Mouse (Mus musculus): ENCODE measurements around the gene Aptx. TPM values are rescaled to one million over a fixed set of nuclear protein-coding genes. Genes with fewer than 3 reads are reported as not detected.

Gene Aptx
- polyA plus RNA-seq, 1 experiment from 2014 or later: 25.3 TPM

DNA sequence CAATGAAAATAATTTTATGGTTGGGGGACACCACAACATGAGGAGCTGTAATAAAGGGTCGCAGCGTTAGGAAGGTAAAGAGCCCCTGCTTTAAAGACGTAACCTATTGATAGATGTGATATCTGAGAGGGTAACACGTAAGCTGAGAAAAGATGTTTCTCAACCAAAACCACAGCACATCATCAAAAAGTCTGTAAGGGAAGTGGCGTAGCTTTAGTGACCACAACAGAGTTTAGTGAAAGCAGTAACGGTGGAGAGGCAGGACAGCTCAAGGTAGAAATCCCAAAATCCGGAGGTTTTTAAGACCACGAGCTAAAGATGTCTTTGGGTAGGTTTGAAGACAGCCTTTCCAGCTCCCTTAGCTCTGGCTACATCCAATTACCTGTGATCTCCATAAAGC, 17.9 kb upstream of the Aptx start:
- H3K36me3 ChIP-seq (ENCODE audit: control insufficient read depth, insufficient read depth, low read length): peaks cover 14% of the 10 kb centered on the region
- H3K4me1 ChIP-seq (ENCODE audit: control insufficient read depth, insufficient read depth, low read length): peaks cover 18% of the 10 kb centered on the region
- H3K4me2 ChIP-seq (replicated peaks; ENCODE audit: low read depth, low read length): no peak overlapping the region
- no peaks in the 10 kb centered on the region for H3K27me3 ChIP-seq (ENCODE audit: control insufficient read depth, insufficient read depth, low read length)
- WGBS: 95% methylated on average over 8 of the region's 8 CpGs
- H3K4me3 ChIP-seq (ENCODE audit: low read depth, low read length): no peak overlapping the region
- no peak for ATAC-seq (ENCODE audit: insufficient number of reproducible peaks, insufficient read depth, low FRiP score, low read depth)
- no peaks in the 10 kb centered on the region for H3K9me3 ChIP-seq (ENCODE audit: control insufficient read depth, low read depth, low read length)
- H3K27ac ChIP-seq (ENCODE audit: low read length): peak overlapping the region; percentile 100
- H3K9ac ChIP-seq (replicated peaks; ENCODE audit: low read depth, low read length): no peak overlapping the region

DNA sequence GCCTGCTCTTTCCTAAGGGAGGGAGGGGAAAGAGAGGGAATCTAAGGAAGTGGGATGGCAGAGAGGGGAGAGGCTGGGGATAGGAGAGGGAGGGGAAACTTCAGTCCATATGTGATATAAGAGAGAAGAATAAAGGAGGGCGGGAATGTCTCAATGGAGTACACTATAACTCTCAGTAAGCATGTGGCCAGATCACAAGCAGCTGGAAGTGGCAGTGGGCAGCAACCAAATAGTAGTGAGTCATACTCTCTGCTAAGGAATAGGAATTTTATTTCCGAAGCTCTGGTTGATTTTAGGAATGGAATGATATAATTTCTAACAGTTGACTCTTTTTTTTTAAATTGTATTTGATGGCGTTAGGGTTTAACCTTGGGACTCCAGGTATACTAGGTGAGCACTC, 14.1 kb upstream of the Aptx start:
- no peaks in the 10 kb centered on the region for H3K27me3 ChIP-seq (ENCODE audit: control insufficient read depth, insufficient read depth, low read length)

GRCm38 (mm10) chr4:40703710-40704275, 799 bp upstream of the Aptx start:
- H3K4me3 ChIP-seq (ENCODE audit: low read depth, low read length): peak overlapping the region; percentile 45
- ATAC-seq (ENCODE audit: insufficient number of reproducible peaks, insufficient read depth, low FRiP score, low read depth): no peak
- peaks cover 14% of the 10 kb centered on the region; the same call in 1 of the 2 replicates for H3K4me1 ChIP-seq (ENCODE audit: control insufficient read depth, insufficient read depth, low read length)
- H3K27me3 ChIP-seq (ENCODE audit: control insufficient read depth, insufficient read depth, low read length): no peaks in the 10 kb centered on the region
- H3K9me3 ChIP-seq (ENCODE audit: control insufficient read depth, low read depth, low read length): no peaks in the 10 kb centered on the region
- WGBS: 16% methylated on average over 9 of the region's 9 CpGs
- no peaks in the 10 kb centered on the region for H3K36me3 ChIP-seq (ENCODE audit: control insufficient read depth, insufficient read depth, low read length)
- peak overlapping the region; percentile 96 for H3K27ac ChIP-seq (ENCODE audit: low read length)
- no peak overlapping the region for H3K9ac ChIP-seq (replicated peaks; ENCODE audit: low read depth, low read length)
- peak overlapping the region; percentile 60 for H3K4me2 ChIP-seq (replicated peaks; ENCODE audit: low read depth, low read length)

More for the DNA sequence above, 14.1 kb upstream of the Aptx start:
- no peak overlapping the region for H3K4me3 ChIP-seq (ENCODE audit: low read depth, low read length)
- no peak for ATAC-seq (ENCODE audit: insufficient number of reproducible peaks, insufficient read depth, low FRiP score, low read depth)
- H3K36me3 ChIP-seq (ENCODE audit: control insufficient read depth, insufficient read depth, low read length): no peaks in the 10 kb centered on the region
- no peak overlapping the region for H3K4me2 ChIP-seq (replicated peaks; ENCODE audit: low read depth, low read length)
- H3K4me1 ChIP-seq (ENCODE audit: control insufficient read depth, insufficient read depth, low read length): peaks cover 7% of the 10 kb centered on the region; the same call in 1 of the 2 replicates
- WGBS: 89% methylated on average over 3 of the region's 3 CpGs
- H3K9me3 ChIP-seq (ENCODE audit: control insufficient read depth, low read depth, low read length): no peaks in the 10 kb centered on the region
- no peak overlapping the region for H3K27ac ChIP-seq (ENCODE audit: low read length)
- H3K9ac ChIP-seq (replicated peaks; ENCODE audit: low read depth, low read length): no peak overlapping the region

DNA sequence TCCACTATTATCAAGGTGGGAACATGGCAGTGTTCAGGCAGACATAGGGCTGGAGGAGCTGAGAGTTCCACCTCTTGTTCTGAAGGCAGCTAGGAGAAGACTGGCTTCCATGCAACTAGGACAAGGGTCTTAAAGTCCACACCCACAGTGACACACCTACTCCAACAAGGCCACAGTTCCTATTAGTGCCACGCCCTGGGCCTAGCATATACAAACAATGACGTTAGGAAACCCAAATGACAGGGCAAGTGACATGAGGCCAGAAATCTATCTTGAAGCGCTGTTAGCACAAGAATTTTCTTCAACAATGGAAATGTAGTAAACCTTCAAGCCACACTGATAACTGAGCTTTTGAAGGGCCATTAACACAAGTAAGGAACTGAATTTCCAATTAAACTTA, 1.2 kb downstream of the Aptx start:
- ATAC-seq (ENCODE audit: insufficient number of reproducible peaks, insufficient read depth, low FRiP score, low read depth): no peak
- Histone ChIP-seq H3K4me2 (replicated peaks; ENCODE audit: low read depth, low read length) (peak overlapping the region; percentile 73), H3K4me1 (ENCODE audit: control insufficient read depth, insufficient read depth, low read length) (peaks cover 14% of the 10 kb centered on the region; the same call in 1 of the 2 replicates), H3K36me3 (ENCODE audit: control insufficient read depth, insufficient read depth, low read length) (no peaks in the 10 kb centered on the region), H3K9ac (replicated peaks; ENCODE audit: low read depth, low read length) (no peak overlapping the region; the same call in 1 of the 2 replicates), H3K4me3 (ENCODE audit: low read depth, low read length) (peak overlapping the region; percentile 45), H3K9me3 (ENCODE audit: control insufficient read depth, low read depth, low read length) (no peaks in the 10 kb centered on the region), H3K27me3 (ENCODE audit: control insufficient read depth, insufficient read depth, low read length) (no peaks in the 10 kb centered on the region), H3K27ac (ENCODE audit: low read length) (peak overlapping the region; percentile 96; the same call in 1 of the 2 replicates)
- 69% methylated on average over 3 of the region's 3 CpGs for WGBS

GRCm38 (mm10) chr4:40700216-40700615, 2.8 kb downstream of the Aptx start:
- H3K4me1 ChIP-seq (ENCODE audit: control insufficient read depth, insufficient read depth, low read length): peaks cover 14% of the 10 kb centered on the region; the same call in 1 of the 2 replicates
- H3K36me3 ChIP-seq (ENCODE audit: control insufficient read depth, insufficient read depth, low read length): peaks cover 8% of the 10 kb centered on the region
- WGBS: 75% methylated on average over 8 of the region's 8 CpGs
- no peak for ATAC-seq (ENCODE audit: insufficient number of reproducible peaks, insufficient read depth, low FRiP score, low read depth)
- H3K4me2 ChIP-seq (replicated peaks; ENCODE audit: low read depth, low read length): no peak overlapping the region
- H3K9me3 ChIP-seq (ENCODE audit: control insufficient read depth, low read depth, low read length): no peaks in the 10 kb centered on the region
- H3K27me3 ChIP-seq (ENCODE audit: control insufficient read depth, insufficient read depth, low read length): no peaks in the 10 kb centered on the region
- H3K4me3 ChIP-seq (ENCODE audit: low read depth, low read length): no peak overlapping the region
- no peak overlapping the region for H3K9ac ChIP-seq (replicated peaks; ENCODE audit: low read depth, low read length)
- no peak overlapping the region for H3K27ac ChIP-seq (ENCODE audit: low read length)

- Histone ChIP-seq H3K4me3 (ENCODE audit: low read depth, low read length) (no peak overlapping the region), H3K27me3 (ENCODE audit: control insufficient read depth, insufficient read depth, low read length) (no peaks in the 10 kb centered on the region), H3K4me2 (replicated peaks; ENCODE audit: low read depth, low read length) (no peak overlapping the region), H3K36me3 (ENCODE audit: control insufficient read depth, insufficient read depth, low read length) (peaks cover 30% of the 10 kb centered on the region), H3K27ac (ENCODE audit: low read length) (no peak overlapping the region), H3K4me1 (ENCODE audit: control insufficient read depth, insufficient read depth, low read length) (peaks cover 3% of the 10 kb centered on the region; the same call in 1 of the 2 replicates), H3K9me3 (ENCODE audit: control insufficient read depth, low read depth, low read length) (no peaks in the 10 kb centered on the region), H3K9ac (replicated peaks; ENCODE audit: low read depth, low read length) (no peak overlapping the region)
- no peak for ATAC-seq (ENCODE audit: insufficient number of reproducible peaks, insufficient read depth, low FRiP score, low read depth)
- 78% methylated on average over 7 of the region's 7 CpGs for WGBS
These were observed 5.9 kb downstream of the Aptx start for GRCm38 (mm10) chr4:40697059-40697458.

GRCm38 (mm10) chr4:40691100-40691499, 11.9 kb downstream of the Aptx start:
- no peaks in the 10 kb centered on the region for H3K4me1 ChIP-seq (ENCODE audit: control insufficient read depth, insufficient read depth, low read length)
- no peak overlapping the region for H3K4me3 ChIP-seq (ENCODE audit: low read depth, low read length)
- 81% methylated on average over 11 of the region's 11 CpGs for WGBS
- no peak overlapping the region for H3K9ac ChIP-seq (replicated peaks; ENCODE audit: low read depth, low read length)
- no peaks in the 10 kb centered on the region for H3K9me3 ChIP-seq (ENCODE audit: control insufficient read depth, low read depth, low read length)
- no peak for ATAC-seq (ENCODE audit: insufficient number of reproducible peaks, insufficient read depth, low FRiP score, low read depth)
- peaks cover 50% of the 10 kb centered on the region for H3K36me3 ChIP-seq (ENCODE audit: control insufficient read depth, insufficient read depth, low read length)
- H3K27me3 ChIP-seq (ENCODE audit: control insufficient read depth, insufficient read depth, low read length): no peaks in the 10 kb centered on the region
- H3K4me2 ChIP-seq (replicated peaks; ENCODE audit: low read depth, low read length): no peak overlapping the region
- no peak overlapping the region for H3K27ac ChIP-seq (ENCODE audit: low read length)

- Histone ChIP-seq H3K27me3 (ENCODE audit: control insufficient read depth, insufficient read depth, low read length) (no peaks in the 10 kb centered on the region), H3K4me2 (replicated peaks; ENCODE audit: low read depth, low read length) (no peak overlapping the region), H3K36me3 (ENCODE audit: control insufficient read depth, insufficient read depth, low read length) (peaks cover 8% of the 10 kb centered on the region; the same call in 1 of the 2 replicates), H3K9ac (replicated peaks; ENCODE audit: low read depth, low read length) (no peak overlapping the region), H3K27ac (ENCODE audit: low read length) (no peak overlapping the region), H3K4me3 (ENCODE audit: low read depth, low read length) (no peak overlapping the region), H3K9me3 (ENCODE audit: control insufficient read depth, low read depth, low read length) (no peaks in the 10 kb centered on the region), H3K4me1 (ENCODE audit: control insufficient read depth, insufficient read depth, low read length) (no peaks in the 10 kb centered on the region)
- 94% methylated on average over 2 of the region's 2 CpGs for WGBS
- ATAC-seq (ENCODE audit: insufficient number of reproducible peaks, insufficient read depth, low FRiP score, low read depth): no peak
These were observed 19.7 kb downstream of the Aptx start for GRCm38 (mm10) chr4:40683306-40683705.

DNA sequence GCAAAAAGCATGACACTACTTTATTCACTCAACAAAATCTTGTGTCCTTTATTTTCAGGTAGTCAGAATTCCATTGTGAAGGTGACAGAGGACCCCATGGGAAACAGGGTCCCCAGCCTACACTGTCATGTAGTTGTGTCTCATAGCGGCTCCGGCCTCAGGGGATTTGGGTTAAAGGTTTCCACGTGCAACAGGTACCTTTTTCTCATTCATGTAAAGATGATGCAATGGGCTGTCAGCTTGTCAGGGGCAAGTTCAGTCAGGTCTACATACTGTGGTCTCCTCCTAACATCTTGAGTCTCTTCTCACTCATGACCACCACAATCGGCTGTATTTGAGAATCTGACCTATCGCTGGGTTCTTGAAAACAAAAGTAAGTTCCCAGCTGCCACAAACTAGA, 20.6 kb downstream of the Aptx start:
- H3K27ac ChIP-seq (ENCODE audit: low read length): no peak overlapping the region
- 86% methylated on average over 5 of the region's 5 CpGs for WGBS
- no peaks in the 10 kb centered on the region for H3K9me3 ChIP-seq (ENCODE audit: control insufficient read depth, low read depth, low read length)
- H3K4me3 ChIP-seq (ENCODE audit: low read depth, low read length): no peak overlapping the region
- no peak overlapping the region for H3K9ac ChIP-seq (replicated peaks; ENCODE audit: low read depth, low read length)
- peaks cover 6% of the 10 kb centered on the region; the same call in 1 of the 2 replicates for H3K36me3 ChIP-seq (ENCODE audit: control insufficient read depth, insufficient read depth, low read length)
- no peak for ATAC-seq (ENCODE audit: insufficient number of reproducible peaks, insufficient read depth, low FRiP score, low read depth)
- no peaks in the 10 kb centered on the region for H3K27me3 ChIP-seq (ENCODE audit: control insufficient read depth, insufficient read depth, low read length)
- H3K4me1 ChIP-seq (ENCODE audit: control insufficient read depth, insufficient read depth, low read length): no peaks in the 10 kb centered on the region
- H3K4me2 ChIP-seq (replicated peaks; ENCODE audit: low read depth, low read length): no peak overlapping the region
